Mouse (Mus musculus): Measurements from ENCODE around the gene Hyal2. TPM values are rescaled to one million over a fixed set of nuclear protein-coding genes. Genes with fewer than 3 reads are reported as not detected.

Hyal2 gene
- total and polyA plus RNA-seq, 3 experiments: 31.3 to 32.0 TPM; not detected in 1

- TF ChIP-seq USF2 (IDR thresholded peaks at IDR 0.05; ENCODE audit: borderline replicate concordance in 1 of 2, insufficient read depth in 1 of 2, low read depth in 1 of 2, low read length in 2 of 2): no peak
- TF ChIP-seq BHLHE40 (IDR thresholded peaks at IDR 0.05; ENCODE audit: borderline replicate concordance, low read depth, low read length): no peak
- TF ChIP-seq MAX (IDR thresholded peaks at IDR 0.05; ENCODE audit: low read length): peak; percentile 13
These were observed 13.0 kb downstream of the Hyal2 start, which contains the start of gene Hyal3 (continued) for GRCm38 (mm10) chr9:107580501-107581317.

- peak overlapping the region; percentile 78 for H3K9ac ChIP-seq (ENCODE audit: control insufficient read depth, low read depth, low read length, poor library complexity, severe bottlenecking)
- H3K79me2 ChIP-seq (ENCODE audit: control insufficient read depth, insufficient read depth, low read length, poor library complexity): peaks cover 30% of the 10 kb centered on the region
- peak; percentile 57 for DNase-seq (ENCODE audit: low read depth, low spot score)
- H3K4me3 ChIP-seq (ENCODE audit: control insufficient read depth in 1 of 2, insufficient read depth in 1 of 2, low read depth in 2 of 2, low read length in 2 of 2): peak overlapping the region; percentile 81 to 98
- no peaks in the 10 kb centered on the region for H3K9me3 ChIP-seq (replicated peaks; ENCODE audit: insufficient read depth, low read length)
- peak overlapping the region; percentile 98 for H3K27ac ChIP-seq (ENCODE audit: control insufficient read depth, low read depth, low read length)
- TF ChIP-seq CHD1 (IDR thresholded peaks at IDR 0.05; ENCODE audit: low read depth, low read length): no peak; the same call in 1 of the 2 replicates
- TF ChIP-seq TCF12 (IDR thresholded peaks at IDR 0.05; ENCODE audit: low read depth, low read length): peak; percentile 76
- TF ChIP-seq SMC3 (IDR thresholded peaks at IDR 0.05; ENCODE audit: low read depth, low read length): 0 out of 2 replicates have a peak, but pooled peaks have one; percentile 12
- TF ChIP-seq CHD2 (IDR thresholded peaks at IDR 0.05; ENCODE audit: low read length): no peak
- TF ChIP-seq ETS1 (IDR thresholded peaks at IDR 0.05; ENCODE audit: low read depth, low read length): peak; percentile 46; the same call in 1 of the 2 replicates
- TF ChIP-seq HCFC1 (IDR thresholded peaks at IDR 0.05; ENCODE audit: low read depth, low read length): peak; percentile 39; the same call in 1 of the 2 replicates
- TF ChIP-seq ZNF384 (IDR thresholded peaks at IDR 0.05; ENCODE audit: low read depth, low read length): peak; percentile 86
- peak; percentile 58 for TF ChIP-seq GATA1 (IDR thresholded peaks at IDR 0.05; ENCODE audit: low read depth, low read length)
- TF ChIP-seq POLR2AphosphoS2 (IDR thresholded peaks at IDR 0.05; ENCODE audit: low read length): 0 out of 2 replicates have a peak, but pooled peaks have one; percentile 48
- TF ChIP-seq MYB (IDR thresholded peaks at IDR 0.05; ENCODE audit: low read depth, low read length): peak; percentile 83
- peak; percentile 78 to 80 for TF ChIP-seq EP300 (IDR thresholded peaks at IDR 0.05; ENCODE audit: low read depth in 1 of 2, low read length in 2 of 2)
- H3K27me3 ChIP-seq (ENCODE audit: control insufficient read depth in 1 of 2, insufficient read depth in 2 of 2, low read length in 2 of 2): no peaks in the 10 kb centered on the region
- H3K4me1 ChIP-seq (ENCODE audit: control insufficient read depth in 1 of 2, insufficient read depth in 2 of 2, low read length in 2 of 2): peaks cover 6 to 31% of the 10 kb centered on the region in 2 experiments; a peak in 3 of 4 replicates
- peaks cover 0 to 15% of the 10 kb centered on the region in 2 experiments; a peak in 2 of 4 replicates for H3K36me3 ChIP-seq (ENCODE audit: control insufficient read depth in 1 of 2, insufficient read depth in 2 of 2, low read length in 2 of 2)
These were observed 13.8 kb downstream of the Hyal2 start for GRCm38 (mm10) chr9:107581584-107581983.

- Histone ChIP-seq H3K79me2 (ENCODE audit: control insufficient read depth, insufficient read depth, low read length, poor library complexity) (peaks cover 30% of the 10 kb centered on the region), H3K36me3 (ENCODE audit: control insufficient read depth in 1 of 2, insufficient read depth in 2 of 2, low read length in 2 of 2) (peaks cover 0 to 18% of the 10 kb centered on the region in 2 experiments; a peak in 2 of 4 replicates), H3K4me3 (ENCODE audit: control insufficient read depth in 1 of 2, insufficient read depth in 1 of 2, low read depth in 2 of 2, low read length in 2 of 2) (peak overlapping the region; percentile 81 to 98; a peak in 3 of 4 replicates), H3K9me3 (replicated peaks; ENCODE audit: insufficient read depth, low read length) (no peaks in the 10 kb centered on the region), H3K27me3 (ENCODE audit: control insufficient read depth in 1 of 2, insufficient read depth in 2 of 2, low read length in 2 of 2) (no peaks in the 10 kb centered on the region), H3K4me1 (ENCODE audit: control insufficient read depth in 1 of 2, insufficient read depth in 2 of 2, low read length in 2 of 2) (peaks cover 8 to 28% of the 10 kb centered on the region in 2 experiments; a peak in 3 of 4 replicates), H3K9ac (ENCODE audit: control insufficient read depth, low read depth, low read length, poor library complexity, severe bottlenecking) (peak overlapping the region; percentile 78; the same call in 1 of the 2 replicates), H3K27ac (ENCODE audit: control insufficient read depth, low read depth, low read length) (peak overlapping the region; percentile 55)
- TF ChIP-seq ZMIZ1 (IDR thresholded peaks at IDR 0.05; ENCODE audit: low read depth, low read length): no peak
- TF ChIP-seq BHLHE40 (IDR thresholded peaks at IDR 0.05; ENCODE audit: borderline replicate concordance, low read depth, low read length): no peak
- TF ChIP-seq GABPA (IDR thresholded peaks at IDR 0.05; ENCODE audit: low read depth, low read length): no peak
- TF ChIP-seq ZC3H11A (IDR thresholded peaks at IDR 0.05; ENCODE audit: low read depth, low read length): no peak
- no peak for TF ChIP-seq MYC (IDR thresholded peaks at IDR 0.05; ENCODE audit: low read depth, low read length)
- DNase-seq (ENCODE audit: low read depth, low spot score): no peak
These were observed 14.8 kb downstream of the Hyal2 start for GRCm38 (mm10) chr9:107582509-107583062.

Measured in MEL (cell line).